Mouse (Mus musculus) skeletal muscle tissue, adult 2 months (tissue): ENCODE measurements around the gene Rasl12.
A peak's percentile ranks its signal among the peaks of the same experiment; 100 is the strongest.

ENCODE experiments used
- DNase-seq: peaks from one replicate; pipeline ENCODE4 v3.0.0-alpha.2; 2012; ENCODE audit warnings: low read depth, low spot score

The Rasl12 gene

DNA sequence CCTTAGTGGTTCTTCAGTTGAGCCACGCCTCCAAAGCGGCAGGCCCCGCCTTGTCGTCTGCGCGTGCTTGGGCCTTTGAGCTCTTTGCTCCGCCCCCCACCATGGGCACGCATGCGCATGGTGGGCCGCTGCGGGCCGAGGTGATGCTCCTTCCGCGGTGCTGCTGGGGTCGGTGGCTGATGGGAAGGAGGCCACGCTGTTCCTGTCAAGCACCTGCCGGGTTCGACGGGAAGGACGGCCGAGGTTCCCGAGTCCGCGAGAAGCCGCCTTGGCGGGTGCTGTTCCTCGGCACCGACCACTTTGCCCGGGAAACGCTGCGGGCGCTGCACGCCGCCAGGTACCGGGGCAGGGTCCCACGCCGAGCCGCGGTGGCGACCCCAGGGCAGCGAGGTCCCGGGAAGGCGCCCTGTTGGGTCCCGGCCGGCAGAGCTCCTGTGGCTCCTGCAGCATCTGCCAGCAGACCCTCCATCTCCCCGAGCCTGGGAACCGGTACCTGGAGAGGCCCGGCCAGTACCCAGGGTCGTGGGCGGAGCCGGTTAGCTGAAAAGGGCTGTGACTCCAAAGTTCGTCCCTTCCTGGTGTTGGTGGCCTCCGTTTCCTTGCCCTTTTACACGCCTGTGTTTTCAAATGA lies 37.5 kb downstream of the Rasl12 start, which contains the start of gene Mtfmt:
Mtfmt (plus strand) TSS at position 112 of the 631 bp plus-strand sequence.
- peak; percentile 84 for DNase-seq

DNA sequence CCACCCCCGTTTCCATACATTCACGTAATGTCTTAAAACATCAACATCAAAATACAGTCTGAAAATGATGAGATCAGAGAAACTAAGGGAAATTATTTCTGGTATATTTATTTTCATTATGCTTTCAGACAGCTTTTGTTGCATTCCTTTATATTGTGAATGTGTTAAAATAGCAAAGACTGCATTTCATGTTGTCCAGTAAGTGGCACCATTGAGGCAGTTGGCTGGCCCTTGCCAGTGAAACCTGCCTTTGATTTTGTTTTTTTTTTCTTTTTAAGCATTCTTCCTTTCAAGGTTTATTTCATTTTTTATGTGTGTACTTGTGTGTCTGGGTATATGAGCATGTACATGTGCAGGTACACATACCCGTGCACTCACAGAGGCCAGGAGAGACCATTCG lies 46.4 kb downstream of the Rasl12 start:
- DNase-seq: no peak

DNA sequence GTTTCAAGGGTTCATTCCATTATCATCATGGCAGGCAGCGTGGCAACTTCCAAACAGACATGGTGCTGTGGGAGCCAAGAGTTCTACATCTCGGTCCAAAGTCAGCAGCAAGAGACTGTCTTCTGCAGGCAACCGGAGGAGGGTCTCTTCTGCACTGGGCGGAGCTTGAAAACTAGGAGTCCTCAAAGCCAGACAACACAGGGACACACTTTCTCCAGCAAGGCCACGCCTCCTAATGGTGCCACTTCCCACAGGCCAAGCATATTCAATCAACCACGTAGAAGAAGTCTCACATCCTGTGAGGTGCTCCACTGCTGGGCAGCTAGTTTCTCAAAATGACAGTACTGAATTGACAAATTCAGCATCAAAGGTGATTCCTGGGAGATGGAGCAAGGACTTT lies 49.6 kb downstream of the Rasl12 start:
- DNase-seq: no peak

DNA sequence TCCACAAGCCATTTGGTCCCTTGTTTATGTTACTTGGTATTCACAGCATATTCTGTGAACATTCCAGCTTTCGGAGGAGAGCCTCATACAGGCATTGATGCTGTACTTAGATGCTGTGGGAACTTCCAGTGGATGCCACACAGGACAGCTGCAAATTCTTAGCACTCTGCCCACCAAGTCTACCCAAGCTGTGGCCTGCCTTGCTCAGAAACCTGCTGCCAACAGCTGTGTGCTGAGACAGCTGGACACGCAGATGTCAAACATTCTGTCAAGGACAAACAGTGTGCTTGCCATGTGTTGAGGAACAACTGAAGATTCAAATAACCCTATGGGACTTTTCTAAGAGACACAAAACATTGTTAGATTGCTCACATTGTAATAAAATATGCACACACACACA lies 60.7 kb downstream of the Rasl12 start:
- DNase-seq: no peak

DNA sequence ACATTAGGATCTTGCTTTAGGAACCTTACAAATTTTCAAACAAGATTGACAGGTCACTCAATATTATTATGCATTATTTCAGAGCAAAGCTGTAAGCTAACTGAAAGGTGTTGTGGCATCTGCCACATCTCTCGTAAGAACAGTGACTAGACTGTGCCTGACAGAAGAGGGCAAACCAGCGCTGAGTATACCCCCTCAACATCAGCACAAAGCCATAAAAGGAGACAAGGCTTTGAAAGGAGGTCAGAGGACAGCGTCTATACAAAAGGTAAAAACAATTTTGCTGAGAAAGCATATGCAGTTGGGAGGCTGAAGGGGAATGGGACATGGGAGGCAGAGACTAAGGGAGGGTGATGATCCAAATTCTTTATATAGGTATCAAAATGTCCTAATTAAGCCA lies 61.9 kb downstream of the Rasl12 start:
- DNase-seq: no peak

DNA sequence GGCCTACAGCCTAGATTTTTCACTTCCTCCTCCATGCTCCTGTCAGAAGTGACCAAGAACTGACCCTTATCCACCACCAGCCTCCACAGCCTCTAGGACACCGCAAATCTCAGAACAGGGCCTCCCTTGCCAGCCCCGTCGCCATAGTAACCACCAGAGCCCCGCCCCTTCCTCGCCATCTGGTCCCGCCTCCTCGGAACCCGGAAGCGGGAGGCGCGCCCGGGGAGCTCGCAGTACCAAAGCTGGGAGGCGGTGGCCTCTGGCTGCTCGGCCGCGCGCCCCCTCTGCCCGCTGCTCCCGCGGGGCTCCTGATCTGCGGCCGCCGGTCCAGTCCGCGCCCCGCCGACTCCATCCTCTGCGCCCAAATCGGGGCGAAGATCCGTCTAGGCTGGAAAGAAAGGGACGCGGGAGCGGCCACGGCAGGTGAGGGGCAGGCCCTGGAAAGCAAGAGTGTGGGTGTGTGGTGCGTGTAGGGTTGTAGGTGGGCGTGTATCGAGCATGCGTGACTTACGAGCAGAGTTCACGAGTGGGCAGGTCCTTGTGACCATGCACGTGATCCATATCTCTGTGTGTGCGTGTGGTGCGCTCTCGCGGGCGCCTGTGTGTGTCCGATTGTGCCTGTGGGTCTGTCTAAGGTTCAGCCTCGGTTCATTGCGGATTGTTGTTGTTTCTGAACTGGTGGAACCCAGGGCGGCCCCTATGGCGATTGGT lies 62.6 kb downstream of the Rasl12 start, which contains the start of gene Spg21:
Spg21 (plus strand) TSS at position 216 of the 711 bp plus-strand sequence.
- DNase-seq: peak; percentile 89

DNA sequence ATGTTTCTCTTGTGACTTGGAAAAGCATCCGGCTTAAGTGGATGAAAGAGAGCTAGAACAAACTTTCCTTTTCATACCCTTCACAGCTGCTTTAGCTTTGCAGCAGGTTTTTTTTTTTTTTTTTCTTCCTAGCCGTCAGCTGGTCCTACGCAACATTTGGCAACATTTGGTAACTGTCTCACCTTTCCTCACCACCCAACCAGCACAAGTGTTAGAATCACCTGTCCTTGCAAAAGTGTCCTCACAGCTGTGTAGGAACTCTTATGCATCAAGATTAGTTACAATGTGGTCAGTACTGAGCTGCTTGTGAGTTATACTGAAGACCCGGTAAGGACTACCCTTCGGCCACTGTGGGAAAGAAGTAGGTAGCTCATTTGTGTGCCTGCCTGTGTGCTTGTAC lies 64.2 kb downstream of the Rasl12 start:
- peak; percentile 21 for DNase-seq

DNA sequence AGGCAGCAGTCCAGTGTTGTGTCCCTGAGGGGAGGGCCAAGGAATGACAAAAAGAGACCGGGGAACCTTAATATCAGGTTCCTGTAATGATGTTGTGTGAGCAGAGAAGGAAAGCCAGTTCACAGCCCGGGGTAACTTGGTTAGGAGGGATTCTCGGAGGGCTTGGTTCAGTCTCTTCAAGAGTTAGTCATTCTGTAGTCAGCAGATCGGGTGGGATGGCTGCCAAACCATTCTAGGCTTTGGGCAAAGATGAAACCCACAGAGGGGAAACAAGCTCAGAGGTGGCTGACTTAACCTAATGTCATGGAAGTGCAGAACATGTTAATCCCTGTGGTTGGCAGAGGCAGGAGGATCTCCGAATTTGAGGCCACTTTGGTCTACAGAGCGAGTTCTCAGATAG lies 65.9 kb downstream of the Rasl12 start:
- DNase-seq: peak; percentile 25
